Mouse (Mus musculus) cerebellum, postnatal 10 days (tissue): ENCODE data around the gene Vstm2l.
A peak's percentile ranks its signal among the peaks of the same experiment; 100 is the strongest.

ENCODE experiments used
- DNase-seq, 2 experiments: peaks; one replicate each; pipeline ENCODE4 v3.0.0; 2021; ENCODE audit warnings: mixed read lengths in 2 of 2

Vstm2l gene

GRCm38 (mm10) chr2:157914105-157914764, at the start of gene Vstm2l:
Gene Vstm2l (plus strand): TSS chr2:157914653.
- DNase-seq = peak; percentile 82 to 86

GRCm38 (mm10) chr2:157867126-157867525, 47.3 kb upstream of the Vstm2l start:
- DNase-seq = no peak

GRCm38 (mm10) chr2:157870247-157870646, 44.2 kb upstream of the Vstm2l start:
- peak; percentile 40 to 56 for DNase-seq

- peak; percentile 85 to 90 for DNase-seq
These were observed 41.2 kb upstream of the Vstm2l start for GRCm38 (mm10) chr2:157873223-157873622.

- peak; percentile 55 to 61 for DNase-seq
These were observed 40.8 kb upstream of the Vstm2l start for GRCm38 (mm10) chr2:157873691-157874090.

GRCm38 (mm10) chr2:157875111-157875510, 39.3 kb upstream of the Vstm2l start:
- DNase-seq = no peak

GRCm38 (mm10) chr2:157877394-157877793, 37.1 kb upstream of the Vstm2l start:
- DNase-seq = no peak

GRCm38 (mm10) chr2:157877967-157878366, 36.5 kb upstream of the Vstm2l start:
- no peak for DNase-seq

GRCm38 (mm10) chr2:157881939-157882338, 32.5 kb upstream of the Vstm2l start:
- no peak for DNase-seq

- peak in 1 of 2 experiments; percentile 29 for DNase-seq
These were observed 27.0 kb upstream of the Vstm2l start for GRCm38 (mm10) chr2:157887275-157888025.

GRCm38 (mm10) chr2:157891166-157891565, 23.3 kb upstream of the Vstm2l start:
- no peak for DNase-seq

GRCm38 (mm10) chr2:157897131-157897530, 17.3 kb upstream of the Vstm2l start:
- DNase-seq = peak; percentile 70 to 71

GRCm38 (mm10) chr2:157913204-157913636, 1.2 kb upstream of the Vstm2l start:
- peak; percentile 60 to 68 for DNase-seq

- peak; percentile 75 to 76 for DNase-seq
These were observed 748 bp upstream of the Vstm2l start for GRCm38 (mm10) chr2:157913705-157914104.

GRCm38 (mm10) chr2:157914889-157915517, 550 bp downstream of the Vstm2l start:
- DNase-seq = peak; percentile 75 to 77

- DNase-seq = no peak
These were observed 4.1 kb downstream of the Vstm2l start for GRCm38 (mm10) chr2:157918529-157918928.

- peak; percentile 75 to 87 for DNase-seq
These were observed 7.1 kb downstream of the Vstm2l start for GRCm38 (mm10) chr2:157921551-157921950.

- no peak for DNase-seq
These were observed 9.0 kb downstream of the Vstm2l start for GRCm38 (mm10) chr2:157923406-157923805.

GRCm38 (mm10) chr2:157924504-157924903, 10.1 kb downstream of the Vstm2l start:
- DNase-seq = peak in 1 of 2 experiments; percentile 35

- DNase-seq = no peak
These were observed 12.0 kb downstream of the Vstm2l start for GRCm38 (mm10) chr2:157926502-157926901.

GRCm38 (mm10) chr2:157926927-157927326, 12.5 kb downstream of the Vstm2l start:
- no peak for DNase-seq

GRCm38 (mm10) chr2:157927397-157927796, 12.9 kb downstream of the Vstm2l start:
- no peak for DNase-seq

- DNase-seq = no peak
These were observed 13.4 kb downstream of the Vstm2l start for GRCm38 (mm10) chr2:157927815-157928214.

- DNase-seq = no peak
These were observed 18.2 kb downstream of the Vstm2l start for GRCm38 (mm10) chr2:157932655-157933054.
